Mouse (Mus musculus): ENCODE measurements at regions not wholly inside any gene's neighbourhood (a gene's known extent, or its start where the extent isn't known, plus 50 kb on each side); places are given as distances from the start of the nearest gene placed in this dataset.

GRCm38 (mm10) chr1:81624141-81624540, 547.4 kb downstream of the Nyap2 start:
- TF ChIP-seq FLI1 (IDR thresholded peaks at IDR 0.05; ENCODE audit: low read length) (no peak), GATA1 (IDR thresholded peaks at IDR 0.05; ENCODE audit: borderline replicate concordance, low read length) (no peak)
